Mouse (Mus musculus) Muller cell, postnatal 12 days (primary cell): ENCODE results near the gene Mrpl17.

ENCODE experiments used
- DNase-seq: peaks from one replicate; pipeline ENCODE4 v3.0.0-alpha.2; 2015; ENCODE audit errors: inconsistent ontology term

Gene Mrpl17

DNA sequence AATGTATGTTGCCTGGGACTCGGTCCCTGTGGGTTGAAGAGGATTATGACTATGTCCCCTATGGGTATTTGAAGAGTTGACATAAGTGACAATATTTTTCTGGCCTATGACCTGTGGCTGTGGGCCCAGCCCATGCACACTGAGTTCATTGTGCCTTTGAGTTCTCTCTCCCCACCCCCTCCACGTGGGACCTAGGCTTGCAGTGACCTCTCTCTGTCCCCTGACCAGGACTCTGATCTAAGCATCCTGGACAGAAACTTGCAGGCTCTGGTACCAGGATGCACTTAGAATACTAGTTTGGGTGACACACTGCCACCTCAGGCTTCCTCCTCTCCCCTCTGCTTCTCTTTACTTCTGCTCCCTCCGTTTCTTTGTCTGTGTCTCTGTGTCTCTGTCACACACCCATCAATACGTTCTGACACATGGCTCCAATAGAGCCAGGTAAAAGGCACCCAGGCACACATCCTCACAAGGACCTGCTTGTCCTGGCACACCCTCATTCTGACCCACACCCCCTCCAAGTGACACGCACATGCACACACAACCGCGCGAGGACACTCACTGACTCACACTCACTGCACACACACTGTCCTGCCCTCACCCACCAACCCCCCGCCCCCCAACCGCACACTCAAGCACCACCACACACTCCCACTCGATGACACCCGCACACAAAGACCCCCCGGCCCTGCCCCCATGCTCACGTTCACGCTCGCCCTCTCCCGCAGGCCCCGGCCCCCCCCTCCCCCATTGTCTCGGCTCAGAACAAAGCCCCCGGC lies 24.2 kb downstream of the Mrpl17 start:
- no peak for DNase-seq

- no peak for DNase-seq
Measured at GRCm38 (mm10) chr7:105784556-105784955, 26.3 kb downstream of the Mrpl17 start.

- DNase-seq: no peak
Measured at GRCm38 (mm10) chr7:105783861-105784260, 27.0 kb downstream of the Mrpl17 start.

DNA sequence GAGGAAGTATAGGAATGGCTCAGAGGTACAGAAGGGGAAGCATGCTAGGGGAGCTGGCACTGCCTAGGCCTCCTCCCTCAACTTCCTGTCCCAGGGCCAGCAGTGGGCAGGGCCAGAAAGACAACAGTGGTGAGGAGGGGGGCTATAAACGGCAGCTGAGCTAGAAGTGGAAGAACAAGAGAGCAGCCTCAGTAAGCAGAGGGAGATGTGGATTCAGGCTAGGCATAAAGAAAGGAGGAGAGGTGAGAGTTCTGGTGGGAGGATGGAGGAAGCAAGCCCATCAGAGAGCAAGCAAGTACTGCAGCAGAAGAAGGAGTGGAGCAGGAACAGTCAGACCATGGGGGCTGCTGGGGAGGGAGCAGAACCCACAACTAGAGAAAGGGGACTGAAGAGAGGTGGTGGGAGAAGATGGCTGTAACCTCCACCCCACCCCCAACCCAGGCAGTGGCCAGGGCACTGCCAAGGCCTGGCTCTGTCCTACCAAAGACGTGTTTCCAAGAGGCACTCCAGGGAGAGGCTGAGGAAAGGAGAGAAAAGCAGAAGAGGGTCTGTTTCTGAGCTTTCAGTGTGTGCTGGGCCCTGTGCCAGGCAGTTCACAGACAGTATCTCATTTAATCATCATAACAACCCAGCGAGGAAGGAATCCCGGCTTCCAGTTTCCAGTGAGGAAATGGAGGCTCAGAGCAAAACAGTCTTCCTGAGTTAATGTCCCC lies 32.2 kb downstream of the Mrpl17 start:
- no peak for DNase-seq

GRCm38 (mm10) chr7:105777797-105778552 lies 32.9 kb downstream of the Mrpl17 start:
- DNase-seq: peak; percentile 39

DNA sequence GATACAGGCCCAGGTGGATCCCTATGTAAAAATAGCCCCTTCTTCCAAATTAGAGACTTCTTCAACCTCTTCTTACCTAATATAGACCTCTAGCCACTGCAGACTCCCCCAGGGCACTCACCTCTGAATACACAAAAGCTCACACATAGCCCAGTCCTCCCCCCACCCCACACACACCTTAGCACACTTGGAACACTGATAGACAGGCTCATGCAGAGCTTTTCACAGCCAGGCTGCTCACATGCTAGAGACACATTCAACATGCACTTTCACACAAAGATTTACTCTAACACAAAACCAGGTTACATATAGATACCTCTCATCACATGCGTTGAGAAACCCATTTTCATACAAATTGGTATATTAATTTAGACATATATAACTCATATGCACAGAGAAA lies 33.6 kb downstream of the Mrpl17 start:
- no peak for DNase-seq

DNA sequence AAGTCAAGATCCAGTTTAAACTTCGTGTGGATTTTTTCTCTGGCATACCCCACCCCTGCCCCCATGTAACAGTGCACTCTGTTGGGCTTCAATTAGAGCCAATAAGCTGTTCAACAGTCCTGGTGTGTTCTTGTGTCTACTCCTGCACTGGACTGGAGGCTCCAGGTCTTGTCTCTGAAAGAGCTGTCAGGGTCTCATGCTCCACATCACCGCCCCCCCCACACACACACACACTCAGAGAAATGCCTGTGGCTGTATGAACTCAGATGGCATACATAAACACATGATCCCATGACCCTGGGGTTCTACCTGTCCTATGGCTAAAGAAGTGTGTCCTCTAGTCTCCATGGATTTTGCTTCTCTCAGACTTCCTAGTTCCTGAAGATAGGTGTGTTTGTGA lies 34.9 kb downstream of the Mrpl17 start:
- no peak for DNase-seq

DNA sequence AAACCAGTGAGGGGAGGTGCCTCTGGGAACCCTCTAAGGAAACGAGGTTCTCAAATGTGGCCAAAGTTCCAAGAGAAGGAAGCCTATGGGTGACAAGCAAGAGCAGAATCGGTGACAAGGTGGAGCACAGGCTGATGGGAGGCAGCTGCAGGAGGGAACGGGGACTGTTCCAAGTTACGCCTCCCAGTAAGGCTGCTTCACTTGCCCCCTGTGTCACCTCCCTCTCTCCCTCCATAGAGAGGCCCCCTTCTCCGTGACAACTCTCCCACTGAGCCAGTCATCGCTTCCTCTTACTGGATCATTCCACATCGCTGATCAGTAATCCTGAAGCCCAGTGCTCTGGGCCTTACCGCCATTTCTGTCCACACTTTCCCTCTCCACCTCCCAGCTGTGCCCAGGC lies 36.2 kb downstream of the Mrpl17 start:
- no peak for DNase-seq

DNA sequence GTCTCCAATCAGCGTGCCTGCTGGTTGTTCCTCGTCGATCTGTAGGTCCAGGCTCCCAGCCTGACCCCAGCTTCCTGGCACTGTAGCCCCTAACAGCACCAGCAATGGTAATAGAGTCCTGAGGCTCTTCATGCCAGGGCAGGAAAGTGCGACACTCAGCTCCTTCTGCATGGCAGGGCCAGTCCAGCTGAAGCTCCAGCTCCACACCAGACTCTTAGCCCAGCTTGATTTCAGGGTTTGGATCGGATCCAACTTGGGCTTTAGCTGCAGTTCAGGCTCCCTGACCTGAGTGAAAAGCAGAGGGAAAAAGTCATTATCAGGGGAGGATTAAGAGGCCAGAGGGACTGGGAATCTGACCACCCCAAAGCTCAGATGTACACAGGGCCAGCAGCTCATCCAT lies 37.9 kb downstream of the Mrpl17 start:
- DNase-seq: no peak

- DNase-seq: no peak
Measured at GRCm38 (mm10) chr7:105772331-105772730, 38.6 kb downstream of the Mrpl17 start.

GRCm38 (mm10) chr7:105769959-105770358 lies 40.9 kb downstream of the Mrpl17 start:
- DNase-seq: no peak

DNA sequence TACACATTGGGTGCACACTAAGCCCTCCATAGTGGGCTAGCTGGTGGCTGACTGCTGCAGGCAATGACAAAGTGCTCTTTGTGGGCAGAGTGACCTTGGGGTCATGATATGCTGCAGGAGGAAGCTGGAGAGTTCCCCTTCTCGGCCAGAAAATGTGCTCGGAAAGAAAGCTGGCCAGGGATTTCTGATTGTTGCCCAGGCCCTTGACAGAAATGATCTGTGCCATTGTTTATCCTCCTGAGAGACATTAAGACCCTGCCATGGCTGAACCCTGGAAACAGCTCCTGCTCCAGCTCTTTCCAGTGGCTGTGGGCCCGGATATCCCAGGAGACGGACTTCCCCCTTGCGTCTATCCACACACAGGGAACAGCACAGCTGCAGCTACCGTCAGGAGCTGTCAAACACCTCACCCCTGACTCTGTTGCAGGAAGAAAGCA lies 43.2 kb downstream of the Mrpl17 start:
- no peak for DNase-seq

GRCm38 (mm10) chr7:105764331-105764730 lies 46.6 kb downstream of the Mrpl17 start:
- DNase-seq: no peak

GRCm38 (mm10) chr7:105762517-105763270 lies 48.2 kb downstream of the Mrpl17 start:
- no peak for DNase-seq

- no peak for DNase-seq
Measured at GRCm38 (mm10) chr7:105761813-105762484, 49.0 kb downstream of the Mrpl17 start.

DNA sequence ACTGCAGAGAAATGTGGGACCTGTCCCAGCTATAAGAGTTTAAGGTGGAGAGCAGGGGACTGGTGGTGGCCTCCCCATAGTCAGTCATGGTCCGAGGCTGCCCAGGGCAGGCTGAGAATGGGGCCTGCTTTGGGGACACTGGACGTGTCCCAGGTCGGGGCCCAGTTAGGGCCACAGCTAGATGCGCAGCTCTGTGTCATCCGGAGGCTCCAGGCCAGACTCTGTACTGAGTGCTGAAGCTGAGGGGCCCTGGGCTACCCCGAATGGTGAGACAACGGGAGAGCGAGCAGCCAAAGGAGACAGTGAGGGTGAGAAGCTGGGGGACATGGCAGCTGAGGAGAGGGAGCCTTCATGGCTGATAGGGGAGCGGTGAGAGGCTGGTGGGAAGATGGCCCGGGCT lies 57.6 kb downstream of the Mrpl17 start:
- no peak for DNase-seq
